Mouse (Mus musculus): Measurements from ENCODE around the gene Plcl2.
"Not testable (repeated sequence)": the region's sequence is repeated elsewhere in the genome, so short reads cannot be mapped to it uniquely, and the experiment has no call there.

The Plcl2 gene

DNA sequence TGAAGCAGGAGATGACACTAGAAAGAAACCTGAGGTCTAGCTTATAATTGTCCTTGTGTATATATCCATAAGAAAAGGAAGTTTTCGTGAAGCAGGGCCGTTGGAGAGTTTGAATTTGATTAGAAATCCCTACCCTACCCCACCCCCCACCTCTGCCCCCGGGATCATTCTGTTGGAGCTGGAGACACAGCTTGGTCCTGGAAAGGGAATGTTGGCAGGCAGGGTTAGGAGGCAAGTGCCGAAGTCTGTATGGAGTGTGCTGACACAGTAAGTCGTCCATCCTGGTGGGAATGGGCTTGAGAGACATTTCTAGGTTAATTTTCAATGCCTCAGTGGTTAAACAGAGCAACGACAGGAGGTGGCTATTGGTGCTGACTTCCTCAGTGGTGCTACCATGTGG is 8.4 kb upstream of the Plcl2 start:
- DNase-seq = no peak

DNA sequence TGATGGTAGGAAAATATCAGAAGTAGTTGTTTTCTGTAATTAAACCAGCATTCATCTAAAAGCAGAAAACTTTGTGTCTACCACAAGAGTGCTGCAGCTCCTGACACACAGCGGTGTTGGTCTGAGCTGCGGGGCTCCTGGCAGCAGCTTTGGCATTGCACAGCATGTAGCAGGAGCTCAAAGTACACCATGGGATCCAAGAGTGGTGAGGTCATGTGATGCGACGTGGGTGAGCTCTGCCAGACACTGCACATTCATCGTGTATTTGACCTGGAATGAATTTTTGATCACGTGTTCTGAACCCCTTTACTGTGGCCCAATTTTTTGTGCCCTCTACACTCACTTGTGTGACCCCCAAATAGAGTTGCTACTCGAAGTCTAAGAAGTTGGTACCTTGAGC is 6.1 kb upstream of the Plcl2 start:
- no peak for DNase-seq

DNA sequence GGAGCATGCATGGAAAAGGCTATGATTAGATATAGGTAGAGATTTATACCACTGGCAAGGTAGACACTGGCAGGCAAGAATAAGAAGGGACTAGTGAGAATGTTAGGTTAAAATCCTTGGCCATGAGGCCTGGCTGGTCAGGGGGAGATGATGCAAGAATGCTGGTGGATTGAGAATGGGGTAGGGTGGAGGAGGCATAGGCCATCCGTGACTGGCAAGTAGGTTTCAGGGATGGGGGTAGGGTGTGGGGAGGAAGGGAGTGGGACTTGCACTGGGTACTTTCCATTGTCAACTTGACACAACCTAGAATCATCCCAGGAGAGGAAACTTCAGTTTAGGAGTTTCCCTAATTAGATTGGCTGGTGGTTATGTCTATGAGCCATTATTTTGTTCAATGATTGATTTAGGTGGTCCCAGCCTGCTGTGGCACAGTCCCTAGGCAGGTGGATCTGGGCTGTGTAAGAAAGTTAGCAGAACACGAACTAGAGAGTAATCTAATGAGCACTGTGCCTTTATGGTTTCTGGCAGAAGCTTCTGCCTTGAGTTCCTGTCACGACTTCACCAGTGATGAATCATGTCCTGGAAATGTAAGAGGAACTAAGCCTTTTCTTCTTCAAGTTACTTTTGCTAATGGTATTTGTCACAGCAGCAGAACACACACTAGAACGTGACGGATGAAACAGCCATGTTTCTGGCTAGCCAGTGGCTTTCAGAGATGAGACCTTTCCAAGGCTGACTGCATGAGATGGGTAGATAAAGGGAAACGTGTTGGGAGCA is 4.9 kb upstream of the Plcl2 start:
- DNase-seq = no peak

DNA sequence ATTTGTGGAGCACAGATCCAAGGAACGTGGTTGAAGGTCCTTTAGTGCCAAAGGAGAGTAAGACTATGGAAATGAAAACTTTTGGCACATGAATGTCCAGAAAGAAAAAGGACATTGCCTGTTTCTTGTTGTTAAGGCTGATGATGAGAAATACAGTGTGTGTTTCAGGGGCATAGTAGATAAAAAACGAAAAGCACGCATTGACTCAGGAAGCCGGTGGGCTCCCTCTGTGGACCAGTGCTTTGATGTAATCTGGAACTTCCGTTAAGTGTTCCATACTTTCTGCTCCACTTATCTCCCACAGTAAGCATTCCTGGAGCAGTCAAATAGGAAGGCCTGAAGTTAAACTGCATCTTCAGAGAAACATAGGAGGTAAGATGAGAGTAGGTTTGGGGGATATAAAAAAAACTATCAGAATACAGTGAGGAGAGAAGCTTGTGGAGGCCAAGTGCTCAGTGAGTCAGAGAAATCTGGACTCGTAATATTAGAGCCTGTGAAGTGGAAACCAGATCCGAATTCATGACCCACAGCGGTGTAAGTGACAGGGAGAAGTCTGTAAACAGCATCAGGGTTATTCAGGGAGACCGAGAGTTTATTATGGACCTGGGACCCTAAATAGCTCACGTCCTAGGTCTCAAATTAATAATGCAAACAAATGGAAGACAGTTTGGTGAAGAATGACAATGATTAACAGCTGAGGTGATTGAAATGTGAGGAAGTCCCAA is 3.1 kb upstream of the Plcl2 start:
- DNase-seq = no peak

DNA sequence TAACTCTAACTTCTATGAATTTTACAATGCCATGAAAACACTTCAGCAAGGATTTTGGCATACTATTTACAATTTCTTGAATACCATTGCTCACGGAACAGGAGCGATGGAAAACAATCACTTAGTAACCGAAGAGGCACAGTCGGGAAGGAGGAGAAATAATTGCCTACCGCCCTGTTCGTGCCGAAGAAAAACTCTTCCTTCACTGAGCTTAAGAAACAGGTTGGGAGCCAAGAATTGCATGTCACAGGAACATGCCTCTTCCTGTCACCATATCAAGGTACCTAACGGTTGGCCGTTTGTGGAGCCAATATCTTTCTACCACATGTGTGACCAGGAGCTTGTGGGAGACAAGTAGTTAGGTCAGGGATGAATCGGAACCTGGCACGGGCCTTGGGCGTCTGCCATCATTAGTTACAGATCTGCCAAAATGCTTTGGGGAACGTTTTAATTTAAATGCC is 2.3 kb upstream of the Plcl2 start:
- DNase-seq = no peak

DNA sequence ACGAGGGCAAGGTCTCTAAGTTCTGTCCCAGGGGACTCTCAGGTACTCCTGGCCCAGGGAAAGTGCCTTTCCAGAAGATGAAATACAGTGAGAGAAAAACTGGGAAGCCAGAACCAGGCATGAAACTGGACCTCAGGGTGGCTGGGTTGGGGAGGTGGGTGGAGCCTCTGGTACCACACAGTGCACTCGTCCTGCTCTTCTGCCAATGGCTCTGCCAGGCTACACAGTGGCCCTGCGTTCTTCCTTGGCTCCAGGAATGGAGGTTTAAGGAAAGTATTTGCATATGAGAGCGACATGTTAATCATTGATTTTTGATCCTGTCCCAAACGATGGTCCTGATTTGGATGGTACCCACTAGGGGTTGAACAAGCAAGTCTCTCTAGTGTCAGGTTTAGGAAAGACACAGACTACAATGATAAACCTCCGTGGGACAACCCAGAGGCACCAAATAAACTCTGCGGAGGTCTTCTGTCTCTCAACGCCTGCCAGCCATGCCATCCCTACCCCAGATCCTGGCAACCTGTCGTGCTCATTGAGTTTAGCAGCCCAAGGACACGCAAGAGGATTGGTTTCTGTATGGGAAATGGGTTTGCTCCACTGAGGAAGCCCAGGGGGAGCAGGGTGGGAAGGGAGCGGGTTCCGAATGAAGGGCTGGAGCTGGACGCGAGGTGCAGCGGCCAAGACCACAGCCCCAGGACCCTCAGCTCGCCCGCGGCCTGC is 988 bp upstream of the Plcl2 start:
- no peak for DNase-seq

DNA sequence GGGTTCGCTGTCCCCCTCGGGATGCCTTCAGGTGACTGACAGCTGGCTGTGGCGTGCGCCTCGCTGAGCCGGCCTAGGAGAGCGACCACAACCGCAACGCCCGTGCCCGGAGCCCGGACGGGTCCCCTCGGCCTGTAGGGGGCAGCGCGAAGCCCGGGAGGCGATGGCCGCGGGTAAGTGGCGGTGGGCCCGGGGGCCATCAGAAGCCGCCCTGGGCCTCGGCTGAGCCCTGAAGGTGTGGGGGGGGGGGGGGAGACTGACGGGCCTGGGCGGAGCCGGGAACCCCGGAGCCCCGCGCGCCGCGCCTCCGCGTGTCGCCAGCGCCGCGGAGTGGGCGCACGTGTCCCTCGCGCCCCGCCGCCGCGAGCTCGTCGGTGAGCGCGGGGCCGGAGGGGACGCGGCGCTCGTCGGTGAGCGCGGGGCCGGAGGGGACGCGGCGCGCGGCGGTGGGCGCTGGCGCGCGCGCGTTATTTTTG is 390 bp upstream of the Plcl2 start:
- peak; percentile 60 for DNase-seq

DNA sequence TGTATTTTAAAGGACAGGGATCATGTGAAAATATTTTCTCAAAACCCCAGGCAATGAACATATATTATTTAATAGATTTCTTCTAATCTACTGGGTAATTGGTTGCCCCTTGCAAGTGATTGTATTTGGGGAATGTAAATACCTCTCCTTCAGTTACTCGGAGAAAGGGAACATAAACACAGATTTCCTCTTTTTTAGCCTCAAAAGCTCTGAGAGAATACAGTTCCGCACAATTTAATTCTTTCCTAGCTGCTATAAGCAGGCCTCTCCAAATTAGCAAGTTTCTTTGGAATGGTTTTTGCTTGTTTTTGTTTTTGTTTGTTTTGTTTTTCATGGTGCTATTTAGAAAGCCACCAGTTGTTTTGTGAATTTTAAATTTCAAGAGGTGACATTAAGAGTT is 1.1 kb downstream of the Plcl2 start:
- DNase-seq = no peak

DNA sequence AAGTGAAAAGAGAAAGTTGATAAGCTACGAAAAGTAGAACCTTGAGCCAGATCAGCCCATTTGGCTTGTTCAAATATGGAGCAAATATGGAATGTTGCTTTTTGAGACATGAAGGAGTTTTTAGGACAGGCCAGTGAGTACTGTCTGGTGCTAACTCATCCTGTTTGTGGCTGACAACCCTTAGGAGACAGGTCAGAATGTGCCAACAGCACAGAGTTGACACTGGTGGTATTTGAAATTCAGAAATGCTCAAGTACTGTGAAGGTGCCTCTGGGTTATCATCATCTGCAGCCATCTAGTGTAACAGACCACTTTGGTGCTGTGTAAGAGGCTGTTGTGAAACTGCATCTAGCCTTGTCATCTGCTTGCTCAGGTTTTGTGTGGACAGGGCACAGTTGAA is 1.5 kb downstream of the Plcl2 start:
- DNase-seq = no peak

DNA sequence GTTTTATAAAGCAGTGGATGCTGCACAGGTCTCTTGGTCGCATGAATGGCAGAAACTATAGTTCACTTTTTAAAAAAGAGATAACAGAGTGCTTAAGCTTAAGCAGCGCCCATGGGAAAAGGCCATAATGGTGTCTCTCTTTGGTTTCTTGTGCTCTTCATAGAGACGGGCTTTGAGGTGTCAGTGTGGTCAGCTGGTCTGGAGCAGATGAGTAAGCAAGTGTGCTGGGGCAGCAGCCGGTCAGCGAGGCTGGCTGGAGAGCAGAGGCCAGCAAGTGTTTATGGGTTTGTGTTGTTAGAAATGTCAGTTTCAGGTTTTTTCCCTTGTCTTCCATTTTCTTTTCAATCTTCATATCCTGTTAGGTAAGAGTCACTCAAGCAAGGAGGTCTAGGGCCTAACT is 3.0 kb downstream of the Plcl2 start:
- no peak for DNase-seq

DNA sequence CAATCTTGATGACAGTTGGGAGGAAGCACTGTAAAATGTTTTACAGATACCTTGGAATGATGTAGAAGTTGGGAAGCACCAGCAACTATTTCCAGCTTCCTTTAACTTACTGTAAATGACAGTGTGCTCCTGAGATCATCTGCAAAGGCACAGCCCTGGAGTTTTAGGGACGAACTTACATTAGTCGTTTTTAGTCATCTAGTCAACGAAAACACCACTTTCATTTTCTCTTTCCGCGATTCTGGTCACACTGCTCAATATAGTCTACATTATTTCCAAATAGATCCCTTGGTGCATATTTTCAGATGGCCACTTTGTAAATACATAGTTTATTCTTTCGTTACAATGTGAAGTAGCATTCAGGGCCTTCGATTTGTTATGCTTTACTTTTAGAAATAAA is 3.6 kb downstream of the Plcl2 start:
- no peak for DNase-seq

DNA sequence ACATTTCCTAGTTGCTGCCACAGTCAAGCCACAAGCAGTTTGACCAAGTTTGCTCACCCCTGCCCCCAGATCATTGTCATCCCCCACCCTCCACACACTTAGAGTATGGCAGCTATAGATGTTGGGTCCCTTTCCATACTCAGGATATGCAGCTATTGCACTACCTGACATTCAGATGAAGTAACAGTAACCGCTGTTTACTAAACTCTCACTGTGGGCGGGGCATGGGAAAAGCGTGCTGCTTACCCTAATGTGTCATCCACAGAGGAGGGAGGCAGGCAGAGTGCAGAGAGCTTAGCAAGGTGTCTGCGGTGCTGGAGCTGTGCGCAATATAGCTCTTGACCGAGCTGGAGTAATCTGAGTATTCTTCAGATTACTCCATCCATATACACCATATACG is 4.2 kb downstream of the Plcl2 start:
- no peak for DNase-seq

DNA sequence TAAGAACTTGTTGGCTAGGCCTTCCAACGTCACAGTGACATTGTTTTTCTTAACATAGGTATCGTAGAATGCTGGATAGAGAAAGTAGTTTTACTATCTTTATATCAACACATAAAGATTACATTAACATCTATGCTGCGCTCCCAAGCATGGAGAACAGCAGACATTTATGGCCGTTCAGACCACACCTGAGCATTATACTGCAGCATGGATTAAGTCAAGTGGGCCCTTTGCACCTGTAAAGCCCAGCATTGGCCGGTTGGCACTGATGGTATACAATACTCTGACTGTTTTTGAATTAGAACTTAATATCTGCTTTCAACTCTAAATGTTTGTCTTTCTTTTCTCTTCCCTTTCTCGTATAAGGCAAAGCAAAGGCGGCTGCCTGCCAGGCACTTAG is 4.8 kb downstream of the Plcl2 start:
- no peak for DNase-seq

DNA sequence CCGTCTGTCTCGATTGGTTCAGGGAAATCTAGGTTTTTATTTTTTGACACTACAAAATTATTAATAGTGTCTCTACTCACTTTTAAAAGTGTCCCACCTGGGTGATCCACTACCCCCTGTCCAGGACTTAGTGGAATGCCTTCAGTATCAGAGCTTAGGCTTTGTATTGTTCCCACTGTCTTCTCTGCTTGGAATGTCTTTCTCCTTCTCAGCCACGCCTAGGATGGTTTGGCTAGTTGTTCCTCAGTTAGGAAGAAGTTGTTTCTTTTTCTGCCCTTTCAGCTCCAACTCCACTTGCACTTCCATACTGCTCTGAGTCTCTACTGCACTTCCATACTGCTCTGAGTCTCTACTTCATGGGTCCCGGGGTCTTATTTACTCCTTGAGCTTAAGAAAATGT is 6.7 kb downstream of the Plcl2 start:
- DNase-seq = no peak

DNA sequence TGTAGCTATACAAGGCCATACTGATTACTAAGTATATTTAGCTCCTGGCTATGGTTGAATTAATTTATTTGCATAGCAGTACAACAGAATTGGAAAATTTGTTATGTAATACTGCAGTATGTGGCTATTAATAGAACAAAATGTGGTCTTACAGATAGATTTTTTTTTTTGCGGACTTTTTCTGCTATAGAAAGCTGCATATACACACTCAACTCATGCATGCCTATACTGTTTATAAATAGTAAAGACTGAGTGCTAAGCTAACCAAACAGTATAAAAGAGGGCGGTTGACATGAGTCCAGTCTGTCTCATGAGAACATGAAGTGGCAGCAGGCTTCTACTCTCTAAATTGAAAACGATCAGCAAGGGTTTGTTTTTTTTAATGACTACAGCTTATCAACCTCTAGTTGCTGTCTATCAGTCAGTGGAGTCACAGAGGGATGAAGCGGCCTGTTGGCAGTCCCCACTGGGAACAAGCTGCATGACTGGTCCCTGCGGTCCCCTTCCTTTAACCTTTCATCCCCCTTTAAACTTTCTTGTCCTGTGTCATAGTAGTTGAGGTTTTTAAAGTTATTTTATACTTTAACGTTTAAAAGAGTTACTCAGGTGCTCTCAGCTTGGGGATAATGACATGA is 8.7 kb downstream of the Plcl2 start:
- DNase-seq = no peak

DNA sequence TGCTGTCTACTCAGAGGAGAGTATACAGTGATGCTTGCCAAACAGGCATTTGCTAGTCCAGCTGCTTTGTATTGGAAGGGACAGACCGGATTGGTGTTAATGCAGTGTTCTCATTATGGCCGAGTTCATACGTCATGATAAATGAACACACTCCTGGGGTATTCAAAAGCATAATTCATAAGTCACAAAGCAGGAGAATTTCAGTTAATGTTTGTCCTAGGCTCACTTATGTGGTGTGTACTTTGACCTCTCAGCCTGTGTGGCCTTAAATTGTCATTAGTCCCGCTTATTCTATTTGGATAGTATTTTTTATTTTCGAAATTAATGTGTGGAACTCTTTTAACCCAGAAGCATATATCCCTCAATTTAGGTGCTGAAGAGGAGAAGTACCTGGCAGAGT is 10.4 kb downstream of the Plcl2 start:
- no peak for DNase-seq

DNA sequence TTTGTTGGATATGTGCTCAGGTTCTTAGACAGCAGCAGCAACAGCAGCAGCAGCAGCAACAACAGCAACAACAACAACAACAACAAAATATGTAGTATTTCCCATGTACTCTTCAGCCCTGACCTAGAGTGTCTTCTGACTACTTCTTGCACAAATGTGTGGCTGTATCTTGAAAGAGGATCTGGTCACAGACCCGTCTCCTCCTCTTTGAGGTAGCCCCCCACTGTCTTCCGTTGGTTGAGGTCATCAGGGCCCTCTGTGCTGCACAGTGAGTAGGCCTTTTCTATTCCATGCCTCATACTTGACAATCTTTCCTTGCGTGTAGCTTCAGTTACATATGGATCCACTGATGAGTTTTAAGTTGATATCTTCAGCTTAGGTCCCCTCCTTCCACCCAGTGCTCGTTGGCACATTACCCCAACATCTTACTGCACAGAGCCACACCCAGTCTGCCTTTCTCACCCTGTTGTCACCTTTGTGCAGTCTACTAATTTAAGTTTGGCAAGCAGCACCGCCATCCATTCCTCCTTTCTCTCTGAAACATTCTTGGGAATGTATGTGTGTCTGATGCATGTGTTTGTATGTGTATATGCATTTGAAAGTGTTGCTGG is 13.4 kb downstream of the Plcl2 start:
- DNase-seq = no peak

DNA sequence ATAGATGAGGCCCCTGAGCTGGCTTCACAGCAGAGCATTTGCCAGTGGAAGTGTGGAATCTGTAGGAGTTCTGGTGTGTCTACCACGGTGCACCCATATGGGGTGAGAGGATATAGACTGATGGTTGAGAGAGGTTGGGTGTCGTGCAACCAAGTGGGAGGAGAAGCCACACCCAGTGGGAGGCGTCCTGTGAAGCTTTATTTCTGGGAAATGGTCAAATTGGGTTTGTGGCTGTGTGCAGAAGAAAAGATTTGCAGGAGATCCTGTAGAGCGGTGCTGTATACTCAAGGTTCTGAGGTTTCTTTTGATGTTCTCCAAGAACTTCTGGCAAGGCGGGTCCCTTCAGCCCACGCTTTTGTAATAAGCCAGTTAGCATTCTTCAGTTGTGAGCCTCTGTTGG is 15.8 kb downstream of the Plcl2 start:
- DNase-seq = peak; percentile 75

DNA sequence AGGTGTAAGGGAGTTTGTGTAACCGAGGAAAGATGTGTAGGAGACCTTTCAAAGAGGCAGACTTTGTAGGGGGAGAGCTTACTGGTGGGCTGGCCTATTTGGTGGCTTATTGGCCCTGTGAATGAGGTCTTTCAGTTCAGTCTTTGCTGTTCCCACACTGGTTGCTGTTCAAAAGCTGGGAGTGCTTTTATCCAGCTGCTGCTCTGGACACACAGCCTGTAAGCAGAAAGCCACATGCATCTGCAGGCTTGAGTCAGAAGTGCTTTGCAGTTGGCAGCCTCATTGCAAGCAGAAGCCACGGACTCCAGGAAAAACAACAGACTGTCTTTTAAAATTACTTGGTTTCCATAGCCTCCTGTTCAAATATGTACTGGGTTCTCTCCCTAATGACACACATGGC is 16.6 kb downstream of the Plcl2 start:
- no peak for DNase-seq

DNA sequence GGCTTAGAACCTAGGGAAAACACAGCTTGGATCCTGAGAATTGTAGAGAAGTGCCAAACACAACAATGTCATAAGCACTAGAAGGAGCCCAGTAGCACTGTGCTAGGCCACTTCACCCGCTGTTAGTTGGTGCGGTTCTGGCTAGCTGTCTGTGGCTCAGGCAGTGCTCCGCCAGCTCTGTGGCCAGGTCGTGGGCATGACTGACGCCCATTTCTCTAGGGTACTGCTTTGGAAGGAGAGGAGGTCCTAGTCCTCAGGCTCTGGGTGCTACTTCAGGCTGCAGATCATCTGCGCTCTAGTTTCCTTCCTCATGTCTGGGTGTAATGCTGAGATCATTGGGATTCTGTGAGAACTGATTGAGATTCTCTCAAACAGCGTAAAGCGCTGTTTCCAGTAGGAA is 20.9 kb downstream of the Plcl2 start:
- DNase-seq = no peak

DNA sequence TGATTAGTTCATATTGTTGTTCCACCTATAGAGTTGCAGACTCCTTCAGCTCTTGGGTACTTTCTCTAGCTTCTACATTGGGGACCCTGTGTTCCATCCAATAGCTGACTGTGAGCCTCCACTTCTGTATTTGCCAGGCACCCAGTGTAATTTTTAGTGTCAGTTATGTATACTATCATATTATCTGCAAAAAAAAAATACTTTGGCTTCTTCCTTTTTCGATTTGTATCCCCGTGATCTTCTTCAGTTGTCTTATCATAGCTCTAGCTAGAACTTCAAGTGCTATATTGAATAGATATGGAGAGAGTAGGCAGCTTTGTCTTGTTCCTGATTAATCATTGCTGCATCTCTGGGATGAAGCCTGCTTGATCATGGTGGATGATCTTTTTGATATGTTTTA is 25.7 kb downstream of the Plcl2 start:
- DNase-seq = not testable (repeated sequence)

DNA sequence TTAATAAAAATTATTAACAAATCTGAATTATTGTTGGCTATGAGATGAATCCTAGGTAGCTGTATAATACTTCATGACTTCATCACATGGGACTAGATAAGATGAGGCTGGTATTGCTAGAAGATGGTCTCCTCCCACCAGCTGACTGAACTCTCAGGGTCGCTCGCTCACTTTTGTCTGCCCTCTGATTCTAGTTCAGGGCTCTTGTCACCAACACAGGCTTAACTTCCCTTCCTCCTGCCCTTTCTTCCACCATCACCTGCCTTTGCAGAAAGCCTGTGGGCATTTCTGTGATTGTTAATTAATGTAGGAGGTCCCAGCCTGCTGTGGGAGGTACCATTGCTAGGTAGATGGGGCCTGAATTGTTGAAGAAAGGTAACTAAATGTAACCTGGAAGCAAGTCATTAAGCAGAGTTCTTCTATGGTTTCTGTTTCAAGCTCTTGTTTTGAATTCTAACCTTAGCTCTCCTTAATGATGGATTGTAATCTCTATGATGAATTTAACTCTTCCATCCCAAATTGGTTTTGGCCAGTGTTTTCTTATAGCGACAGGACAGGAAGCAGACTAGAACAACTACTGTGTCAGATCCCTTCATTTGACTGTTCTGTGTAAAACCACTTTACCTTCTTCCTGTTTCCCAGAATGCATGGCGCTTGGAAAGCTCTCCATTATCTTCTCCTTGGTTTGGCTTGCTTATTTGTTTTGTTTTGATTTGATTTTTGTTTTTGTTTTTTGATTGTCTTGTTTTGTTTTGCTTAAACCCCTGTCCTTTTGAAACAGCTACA is 27.4 kb downstream of the Plcl2 start:
- no peak for DNase-seq
